Mouse (Mus musculus) midbrain, embryonic 12.5 days (tissue): ENCODE data around the gene Neu3. TPM values are rescaled to one million over a fixed set of nuclear protein-coding genes. Genes with fewer than 3 reads are reported as not detected.
"Not testable (repeated sequence)": the region's sequence is repeated elsewhere in the genome, so short reads cannot be mapped to it uniquely, and the experiment has no call there.

Experiments used
- ATAC-seq: fragments of 200-750 bp; cut with Nextera tagmentation; 2 replicates; pipeline ENCODE4 v1.8.0; 2017; ENCODE audit warnings: low read depth, moderate TSS enrichment, moderate library complexity; ENCODE audit not compliant: low FRiP score
- H3K27ac ChIP-seq: fragments of 300-500 bp; sonication (generic); replicated peaks from 2 replicates; pipeline ENCODE4 v1.5.1; 2016; ENCODE audit warnings: mild to moderate bottlenecking
- H3K27me3 ChIP-seq: fragments of 300-500 bp; sonication (generic); 2 replicates; pipeline ENCODE4 v1.6.1; 2016; ENCODE audit warnings: mild to moderate bottlenecking
- H3K36me3 ChIP-seq: fragments of 300-500 bp; sonication (generic); 2 replicates; pipeline ENCODE4 v1.6.1; 2016
- H3K4me1 ChIP-seq: fragments of 300-500 bp; sonication (generic); 2 replicates; pipeline ENCODE4 v1.6.1; 2016
- H3K4me2 ChIP-seq: fragments of 300-500 bp; sonication (generic); replicated peaks from 2 replicates; pipeline ENCODE4 v1.6.1; 2016; ENCODE audit warnings: mild to moderate bottlenecking, moderate library complexity
- H3K4me3 ChIP-seq: fragments of 300-500 bp; sonication (generic); 2 replicates; pipeline ENCODE4 v1.5.1; 2016; ENCODE audit warnings: mild to moderate bottlenecking
- H3K9ac ChIP-seq: fragments of 300-500 bp; sonication (generic); replicated peaks from 2 replicates; pipeline ENCODE4 v1.6.1; 2016; ENCODE audit warnings: mild to moderate bottlenecking, moderate library complexity
- H3K9me3 ChIP-seq: fragments of 300-500 bp; sonication (generic); 2 replicates; pipeline ENCODE4 v1.6.1; 2016; ENCODE audit warnings: mild to moderate bottlenecking
- WGBS: fragments of 180-500 bp; shearing (Covaris S2); methylation state at CpG from one replicate; pipeline ENCODE4 v1.1.7; 2016; 5-methylcytosine and 5-hydroxymethylcytosine counted together
- polyA plus RNA-seq: library from polyadenylated mRNA; unstranded; fragments of >200 nt; fragmentation: Nextera tagmentation; extraction: Ambion mirVana; gene quantifications from 2 replicates; pipeline ENCODE4 v1.2.1, GENCODE M21; 2016

Gene Neu3
- polyA plus RNA-seq, 1 experiment from 2014 or later = 1.7 TPM

DNA sequence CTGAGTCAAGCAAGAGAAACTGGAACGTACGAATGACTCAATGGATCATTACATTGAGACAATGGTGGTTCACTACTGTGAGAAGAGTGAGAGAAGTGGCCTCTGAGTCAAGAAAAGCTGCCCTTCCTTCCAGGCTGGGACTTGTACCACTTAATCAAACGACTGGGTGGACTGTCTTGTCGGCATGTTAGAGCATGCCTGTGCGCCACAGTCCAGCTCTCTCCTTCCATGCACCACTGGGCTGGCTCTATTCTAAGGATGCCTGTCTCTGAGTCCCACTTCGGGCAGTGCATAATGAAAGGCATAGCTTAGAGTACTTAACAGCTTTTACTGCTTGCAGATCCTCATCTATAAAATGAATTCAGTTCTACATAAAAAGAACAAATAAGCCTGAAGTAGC is 2.1 kb downstream of the Neu3 start:
- Histone ChIP-seq H3K4me2 (no peak overlapping the region), H3K36me3 (no peaks in the 10 kb centered on the region), H3K27me3 (no peaks in the 10 kb centered on the region; the same call in 1 of the 2 replicates), H3K4me3 (no peak overlapping the region), H3K27ac (no peak overlapping the region), H3K9me3 (no peaks in the 10 kb centered on the region), H3K9ac (no peak overlapping the region), H3K4me1 (peaks cover 8% of the 10 kb centered on the region; the same call in 1 of the 2 replicates)
- no peak for ATAC-seq
- WGBS = 76% methylated on average over 6 of the region's 6 CpGs

DNA sequence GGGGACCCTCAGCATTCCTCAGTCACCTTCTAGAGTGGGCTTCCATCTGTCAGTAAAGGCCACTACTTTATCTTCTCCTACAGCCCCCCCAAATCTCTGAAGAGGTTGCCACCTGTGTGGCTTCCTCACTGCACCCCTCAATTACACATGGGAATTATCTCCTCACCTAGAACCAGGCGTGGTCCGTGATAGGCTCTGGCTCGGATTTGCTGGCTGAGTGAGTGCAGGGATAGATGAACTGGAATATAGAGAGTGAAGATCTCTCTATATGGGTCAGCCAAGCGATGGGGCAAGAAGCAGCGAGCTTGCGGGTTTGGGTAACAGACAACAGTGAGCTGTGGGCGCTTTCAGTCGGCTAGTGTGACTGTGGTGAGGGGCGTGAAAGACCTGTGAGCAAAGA is 2.7 kb downstream of the Neu3 start:
- Histone ChIP-seq H3K9ac (no peak overlapping the region), H3K4me1 (peaks cover 8% of the 10 kb centered on the region; the same call in 1 of the 2 replicates), H3K4me3 (no peak overlapping the region), H3K36me3 (no peaks in the 10 kb centered on the region), H3K9me3 (no peaks in the 10 kb centered on the region), H3K27ac (no peak overlapping the region), H3K4me2 (no peak overlapping the region), H3K27me3 (no peaks in the 10 kb centered on the region; the same call in 1 of the 2 replicates)
- 89% methylated on average over 9 of the region's 9 CpGs for WGBS
- no peak for ATAC-seq

DNA sequence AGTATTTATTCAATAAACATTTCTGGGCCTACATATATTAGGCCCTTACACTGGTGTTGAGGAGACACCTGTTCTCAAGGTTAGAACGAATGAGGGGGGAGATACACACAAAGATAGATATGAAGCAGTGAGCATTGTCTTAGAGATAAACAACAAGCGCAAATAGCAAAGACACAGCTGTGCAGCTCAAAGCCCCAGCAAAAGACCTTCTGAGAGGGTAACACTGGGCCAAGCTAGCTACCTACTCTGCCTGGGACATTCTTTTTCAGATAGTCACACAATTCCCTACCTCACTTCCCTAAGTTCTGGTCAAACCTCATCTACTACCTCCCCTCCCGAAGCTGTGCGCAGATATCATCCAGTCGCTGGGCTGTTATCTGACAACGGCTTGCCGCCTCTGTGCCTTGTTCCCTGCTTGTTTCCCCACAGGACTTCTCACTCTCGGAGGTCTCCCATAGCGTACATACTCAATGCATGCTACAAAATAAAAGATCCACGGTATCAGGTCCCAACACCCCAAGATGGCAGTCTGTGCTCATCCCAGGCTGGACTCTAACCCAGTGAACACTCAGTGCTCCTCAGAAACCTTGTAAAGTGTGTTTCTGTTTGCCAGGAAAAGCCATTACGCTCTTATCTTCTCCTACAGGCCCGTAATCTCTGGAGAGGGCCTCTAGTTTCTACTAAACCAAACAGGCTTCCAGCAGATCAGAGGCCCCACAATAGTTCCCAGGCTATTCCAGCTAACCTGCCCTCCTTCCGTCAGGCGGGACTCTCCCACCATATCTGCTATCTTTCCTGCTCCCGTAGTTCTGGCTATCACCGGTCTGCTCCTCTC is 3.4 kb downstream of the Neu3 start:
- Histone ChIP-seq H3K4me1 (peaks cover 8% of the 10 kb centered on the region; the same call in 1 of the 2 replicates), H3K4me3 (no peak overlapping the region), H3K36me3 (no peaks in the 10 kb centered on the region), H3K27ac (no peak overlapping the region), H3K9ac (no peak overlapping the region), H3K27me3 (no peaks in the 10 kb centered on the region; the same call in 1 of the 2 replicates), H3K4me2 (no peak overlapping the region), H3K9me3 (no peaks in the 10 kb centered on the region)
- ATAC-seq = no peak
- 87% methylated on average over 16 of the region's 16 CpGs for WGBS

DNA sequence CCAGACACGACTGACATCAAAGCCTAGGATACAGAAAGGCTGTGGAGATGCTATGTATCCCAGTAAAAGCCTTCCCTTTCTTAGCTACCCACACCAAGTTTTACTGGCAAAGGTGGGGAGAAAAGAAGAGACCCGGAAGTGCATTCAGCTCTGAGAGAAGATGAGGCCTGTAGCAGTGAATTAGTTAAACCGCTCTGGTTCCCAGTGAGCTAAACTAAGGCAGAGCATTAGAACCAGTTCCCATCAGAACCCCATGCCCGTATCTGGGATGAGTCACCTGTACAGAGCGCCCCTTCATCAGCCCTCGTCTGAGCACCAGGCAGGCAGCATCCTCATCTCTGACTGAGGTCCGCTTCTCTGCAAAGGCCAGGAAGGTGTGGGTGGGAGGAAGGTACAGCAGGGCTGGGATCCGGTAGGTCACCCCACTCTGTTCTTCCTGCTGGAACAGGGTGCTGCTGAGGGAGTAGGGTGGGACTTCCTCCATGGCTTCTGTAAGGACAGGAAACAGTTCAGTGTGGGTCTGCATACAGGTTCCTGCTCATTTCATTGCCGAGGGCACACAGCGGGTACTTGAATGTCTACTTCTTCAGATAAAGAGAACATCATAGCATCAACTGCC is 5.1 kb downstream of the Neu3 start:
- WGBS = 86% methylated on average over 10 of the region's 10 CpGs
- Histone ChIP-seq H3K4me2 (no peak overlapping the region), H3K27me3 (no peaks in the 10 kb centered on the region; the same call in 1 of the 2 replicates), H3K9ac (no peak overlapping the region), H3K4me3 (no peak overlapping the region), H3K36me3 (no peaks in the 10 kb centered on the region), H3K4me1 (peaks cover 5% of the 10 kb centered on the region; the same call in 1 of the 2 replicates), H3K9me3 (no peaks in the 10 kb centered on the region), H3K27ac (no peak overlapping the region)
- ATAC-seq = no peak

DNA sequence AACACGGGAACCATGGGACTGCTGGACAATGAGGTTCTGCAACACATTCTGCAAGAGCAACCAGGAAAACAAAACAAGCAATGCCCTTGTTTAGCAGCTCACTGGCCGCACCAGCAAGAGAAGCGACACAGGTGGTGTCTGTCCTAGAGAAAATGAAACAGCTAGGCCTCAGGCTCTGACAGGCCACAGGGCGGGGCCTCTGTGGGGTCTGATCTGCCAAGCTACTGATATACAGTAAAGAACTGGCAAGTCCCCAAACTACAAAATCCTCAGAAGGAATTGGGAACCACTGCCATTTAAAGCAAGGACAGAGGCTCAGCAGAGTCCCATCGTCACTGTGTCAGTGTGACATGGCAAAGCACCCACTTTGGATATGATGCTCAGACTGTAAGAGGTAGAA is 5.8 kb downstream of the Neu3 start:
- Histone ChIP-seq H3K9me3 (no peaks in the 10 kb centered on the region), H3K9ac (no peak overlapping the region), H3K36me3 (no peaks in the 10 kb centered on the region), H3K27me3 (no peaks in the 10 kb centered on the region; the same call in 1 of the 2 replicates), H3K4me1 (no peaks in the 10 kb centered on the region), H3K4me3 (no peak overlapping the region), H3K27ac (no peak overlapping the region), H3K4me2 (no peak overlapping the region)
- 90% methylated on average over 5 of the region's 5 CpGs for WGBS
- ATAC-seq = no peak

DNA sequence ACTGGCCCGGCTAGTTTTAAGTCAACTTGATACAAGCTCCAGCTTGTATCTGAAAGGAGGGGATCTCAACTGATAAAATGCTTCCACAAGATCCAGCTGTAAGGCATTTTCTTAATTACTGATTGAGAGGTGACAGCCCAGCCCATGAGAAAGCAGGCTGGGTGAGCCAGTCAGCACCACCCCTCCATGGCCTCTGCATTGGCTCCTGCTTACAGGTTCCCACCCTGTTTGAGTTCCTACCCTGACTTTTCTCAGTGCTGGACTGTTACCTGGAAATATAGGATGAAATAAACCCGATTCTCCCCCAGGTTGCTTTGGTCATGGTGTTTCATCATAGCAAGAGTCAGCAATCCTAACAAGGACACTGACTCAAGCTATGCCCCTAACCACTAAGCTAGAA is 6.3 kb downstream of the Neu3 start:
- ATAC-seq = no peak
- Histone ChIP-seq H3K27me3 (no peaks in the 10 kb centered on the region; the same call in 1 of the 2 replicates), H3K9ac (no peak overlapping the region), H3K27ac (no peak overlapping the region), H3K4me2 (no peak overlapping the region), H3K9me3 (no peaks in the 10 kb centered on the region), H3K36me3 (no peaks in the 10 kb centered on the region), H3K4me1 (no peaks in the 10 kb centered on the region), H3K4me3 (no peak overlapping the region)
- 91% methylated on average over 2 of the region's 2 CpGs for WGBS

DNA sequence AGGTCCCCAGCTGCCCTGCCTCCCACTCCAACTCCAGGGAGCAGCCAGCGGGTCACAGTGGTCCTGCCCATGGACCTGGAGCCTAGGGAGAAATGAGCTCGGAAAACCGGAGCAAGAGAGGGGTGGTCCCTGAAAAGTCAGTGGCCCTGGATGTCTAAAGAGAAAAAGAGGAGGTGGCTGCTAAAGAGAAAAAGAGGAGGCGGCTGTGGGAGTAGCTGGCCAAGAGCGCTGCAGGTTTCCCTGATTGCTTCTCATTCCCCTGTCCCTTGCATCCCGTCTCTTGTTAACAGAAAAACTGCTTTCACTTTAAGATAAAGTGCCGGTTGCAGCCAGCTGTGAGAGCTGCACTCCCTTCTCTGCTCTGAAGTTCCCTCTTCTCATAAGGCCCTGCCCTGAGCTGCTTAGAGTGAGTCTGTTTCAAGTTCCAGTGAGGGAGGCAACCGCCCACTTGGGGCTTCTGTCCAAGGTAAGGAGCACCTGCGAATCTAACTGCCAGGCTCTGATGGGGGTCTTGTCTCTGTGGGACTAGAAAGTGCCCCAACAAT is 10.0 kb downstream of the Neu3 start:
- H3K4me3 ChIP-seq, H3K4me1 ChIP-seq, H3K36me3 ChIP-seq, ATAC-seq, H3K27ac ChIP-seq, H3K9ac ChIP-seq, H3K4me2 ChIP-seq, H3K9me3 ChIP-seq, H3K27me3 ChIP-seq: not testable (repeated sequence)
- WGBS = 28% methylated on average over 9 of the region's 9 CpGs

DNA sequence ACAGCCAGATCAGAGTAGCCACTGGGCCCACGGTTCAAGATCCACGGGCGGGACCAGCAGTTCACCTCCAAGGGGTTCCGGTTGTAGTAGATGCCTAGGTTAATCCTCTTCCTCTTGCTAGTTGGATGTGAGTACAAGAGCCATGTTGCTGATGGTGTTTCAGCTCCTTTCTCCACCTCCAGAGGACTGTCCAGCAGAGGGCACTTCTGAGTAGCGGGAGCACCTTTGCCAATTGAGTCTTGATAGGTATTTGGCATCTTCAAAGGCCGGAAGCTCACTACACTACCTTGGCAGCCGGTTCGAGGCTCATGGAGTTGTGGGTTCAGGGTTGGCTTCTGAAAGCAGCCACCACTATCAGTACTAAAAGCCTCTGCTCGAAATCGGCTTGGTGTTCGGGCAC is 14.8 kb downstream of the Neu3 start:
- Histone ChIP-seq H3K4me3 (no peak overlapping the region), H3K9me3 (no peaks in the 10 kb centered on the region), H3K27me3 (no peaks in the 10 kb centered on the region), H3K9ac (no peak overlapping the region), H3K4me2 (no peak overlapping the region), H3K27ac (no peak overlapping the region), H3K36me3 (peaks cover 5% of the 10 kb centered on the region; the same call in 1 of the 2 replicates), H3K4me1 (no peaks in the 10 kb centered on the region)
- 90% methylated on average over 11 of the region's 11 CpGs for WGBS
- no peak for ATAC-seq

DNA sequence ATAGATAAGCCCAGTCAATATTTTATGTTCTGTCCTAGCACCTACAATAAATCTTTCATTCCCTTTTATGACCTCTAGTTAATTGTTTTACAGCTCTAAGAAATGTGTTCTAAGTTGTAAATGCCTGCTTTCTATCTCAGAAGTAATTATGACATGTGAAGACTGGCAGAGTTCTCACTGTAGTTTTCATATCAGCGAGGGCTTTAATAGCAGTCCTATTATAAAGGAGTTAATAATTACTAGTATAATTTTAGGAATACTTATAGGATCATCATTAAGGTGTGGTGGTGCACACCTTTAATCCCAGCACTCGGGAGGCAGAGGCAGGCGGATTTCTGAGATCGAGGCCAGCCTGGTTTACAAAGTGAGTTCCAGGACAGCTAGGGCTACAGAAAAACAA is 16.6 kb downstream of the Neu3 start:
- Histone ChIP-seq H3K9me3 (no peaks in the 10 kb centered on the region), H3K4me2 (no peak overlapping the region), H3K36me3 (peaks cover 5% of the 10 kb centered on the region; the same call in 1 of the 2 replicates), H3K27me3 (no peaks in the 10 kb centered on the region), H3K9ac (no peak overlapping the region), H3K4me1 (no peaks in the 10 kb centered on the region), H3K4me3 (no peak overlapping the region), H3K27ac (no peak overlapping the region)
- 92% methylated on average over 4 of the region's 4 CpGs for WGBS
- ATAC-seq = no peak

DNA sequence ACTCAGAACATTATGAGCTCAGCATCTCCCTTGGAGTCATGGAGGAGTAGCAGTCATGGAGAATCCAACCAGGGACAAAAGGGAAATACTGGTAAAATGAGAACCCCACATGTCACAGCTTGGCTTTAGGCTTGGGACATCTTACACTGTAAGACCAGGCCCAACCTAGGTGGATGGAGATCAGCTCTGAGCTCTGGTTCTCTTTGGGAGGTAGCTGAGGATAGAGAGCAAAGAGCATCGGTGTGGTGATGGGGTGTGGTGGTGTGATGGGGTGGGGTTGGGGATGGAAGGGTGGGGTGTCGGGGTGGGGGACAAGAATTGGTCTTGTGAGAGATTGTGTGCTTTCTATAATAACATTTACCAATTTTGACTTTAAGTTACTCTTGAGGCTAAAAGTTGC is 17.4 kb downstream of the Neu3 start:
- H3K4me3 ChIP-seq = no peak overlapping the region
- no peak overlapping the region for H3K9ac ChIP-seq
- no peaks in the 10 kb centered on the region for H3K9me3 ChIP-seq
- H3K4me2 ChIP-seq = no peak overlapping the region
- H3K27ac ChIP-seq = no peak overlapping the region
- no peaks in the 10 kb centered on the region for H3K27me3 ChIP-seq
- no peak for ATAC-seq
- no peaks in the 10 kb centered on the region for H3K4me1 ChIP-seq
- 95% methylated on average over 2 of the region's 2 CpGs for WGBS
- peaks cover 5% of the 10 kb centered on the region; the same call in 1 of the 2 replicates for H3K36me3 ChIP-seq

DNA sequence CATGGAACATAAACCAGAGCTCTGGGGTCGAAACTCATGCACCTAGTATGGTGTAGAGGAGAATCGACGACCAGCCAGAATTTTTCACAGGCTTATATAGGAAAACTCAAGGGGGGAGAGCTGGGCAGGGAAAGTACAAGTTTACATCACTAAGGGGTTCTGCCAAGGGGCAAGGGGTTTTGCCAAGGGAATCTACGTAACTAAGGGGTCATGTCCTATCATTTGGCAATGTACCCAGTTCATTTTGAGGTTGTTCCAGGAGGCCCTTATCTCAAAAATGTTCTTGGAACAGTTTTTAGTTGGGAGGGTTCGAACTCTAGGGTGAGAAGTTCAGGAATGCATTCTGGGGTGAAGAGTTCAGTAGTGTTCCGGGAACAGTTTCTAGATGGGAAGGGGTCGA is 21.2 kb downstream of the Neu3 start:
- not testable (repeated sequence) for H3K36me3 ChIP-seq, H3K4me2 ChIP-seq, H3K27me3 ChIP-seq, H3K4me3 ChIP-seq, H3K9me3 ChIP-seq, H3K4me1 ChIP-seq, H3K9ac ChIP-seq, ATAC-seq, H3K27ac ChIP-seq
- 89% methylated on average over 7 of the region's 7 CpGs for WGBS

DNA sequence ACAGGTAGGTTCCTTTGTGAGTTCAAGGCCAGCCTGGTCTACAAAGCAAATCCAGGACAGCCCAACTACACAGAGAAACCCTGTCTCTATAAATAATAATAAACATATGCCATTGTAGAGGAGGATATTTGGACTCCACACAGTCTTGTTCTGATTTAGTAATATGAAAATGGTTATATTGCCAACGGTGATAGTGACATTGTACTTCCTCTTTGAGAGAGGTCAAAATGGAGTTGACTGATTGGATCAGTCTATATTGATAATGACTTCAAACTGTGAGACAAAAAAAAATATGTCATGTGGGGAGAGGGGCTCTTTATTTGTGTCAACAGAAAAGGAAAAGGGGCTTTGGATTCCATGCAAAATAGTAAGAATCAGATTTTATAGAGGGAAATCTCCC is 22.9 kb downstream of the Neu3 start:
- 88% methylated on average over 1 of the region's 1 CpGs for WGBS
- Histone ChIP-seq H3K4me2 (no peak overlapping the region), H3K27me3 (no peaks in the 10 kb centered on the region), H3K4me1 (no peaks in the 10 kb centered on the region), H3K4me3 (no peak overlapping the region), H3K9ac (no peak overlapping the region), H3K9me3 (no peaks in the 10 kb centered on the region), H3K36me3 (no peaks in the 10 kb centered on the region), H3K27ac (no peak overlapping the region)
- ATAC-seq = no peak
